Mouse (Mus musculus) heart, adult 2 months (tissue): ENCODE measurements around the gene Akt3.

Experiments
- CTCF ChIP-seq: fragments of 200-600 bp; IDR thresholded peaks from 2 replicates; pipeline ENCODE4 v1.8.1; 2022; ENCODE audit warnings: antibody characterized with exemption, mild to moderate bottlenecking, moderate library complexity
- EP300 ChIP-seq: fragments of 200-500 bp; IDR thresholded peaks from 2 replicates; pipeline ENCODE4 v1.6.1; 2011; ENCODE audit warnings: low read depth, low read length, control low read depth; ENCODE audit not compliant: insufficient read depth

GRCm38 (mm10) chr1:177190358-177190757, 67.6 kb downstream of the Akt3 start:
- TF ChIP-seq CTCF, result no peak
- no peak for TF ChIP-seq EP300
